ENCODE assay signal across 1 mouse cellular context in the genomic region with DNA sequence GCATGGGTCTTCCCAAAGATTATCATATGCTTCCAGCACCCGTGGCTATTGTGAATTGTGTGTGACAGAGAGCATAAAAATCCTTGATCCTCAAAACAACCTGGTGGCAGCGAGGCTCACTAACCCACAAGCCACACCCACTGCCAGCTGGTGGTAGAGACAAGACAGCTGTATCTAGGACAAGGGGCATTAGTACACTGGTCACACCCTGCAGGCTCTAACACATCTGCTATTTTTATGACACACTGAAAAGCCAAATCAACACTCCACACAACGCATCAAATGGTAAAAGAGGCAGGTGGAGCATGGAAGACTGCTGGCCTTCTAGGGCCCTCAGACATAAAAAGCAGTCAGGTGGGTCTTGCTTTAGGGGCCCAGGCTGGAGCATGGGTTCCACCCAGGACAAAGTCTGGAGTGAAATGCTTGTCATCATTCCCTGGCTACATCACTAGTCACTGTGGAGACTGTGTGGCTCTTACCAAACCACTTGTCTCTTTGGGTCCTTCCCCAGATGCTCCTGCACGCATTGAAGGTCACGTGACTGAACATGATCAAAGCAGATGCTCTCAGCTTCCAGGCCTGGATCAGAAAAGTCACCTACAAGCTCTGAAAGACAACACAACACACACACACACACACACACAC.
TF ChIP-seq lines count a peak whose summit lies in the region.

No protein-coding gene starts in this region.

TF ChIP-seq in MEL, 35 proteins besides CTCF, POLR2A, EP300 and RAD21 (continued from another document):
- TF ChIP-seq GABPA (IDR thresholded peaks at IDR 0.05; ENCODE audit: low read depth, low read length) (no peak), MAFK (IDR thresholded peaks at IDR 0.05; ENCODE audit: borderline replicate concordance, low read depth, low read length) (no peak)
